Mouse (Mus musculus) ovary, postnatal 10 days (tissue): ENCODE measurements around the gene Hes2.

ENCODE experiments used
- DNase-seq: peaks from one replicate; pipeline ENCODE4 v3.0.0; 2022; ENCODE audit warnings: low spot score

Gene Hes2

GRCm38 (mm10) chr4:152158585-152159284 lies at the start of gene Hes2:
Gene Hes2, plus strand, starts transcription at chr4:152158867.
- DNase-seq, result no peak

- DNase-seq, result no peak
These were observed 49.2 kb upstream of the Hes2 start for GRCm38 (mm10) chr4:152109509-152109908.

- DNase-seq, result no peak
These were observed 48.0 kb upstream of the Hes2 start for GRCm38 (mm10) chr4:152110689-152111088.

GRCm38 (mm10) chr4:152112329-152112728 lies 46.3 kb upstream of the Hes2 start:
- DNase-seq, result no peak

GRCm38 (mm10) chr4:152114080-152114479 lies 44.6 kb upstream of the Hes2 start:
- DNase-seq, result no peak

- no peak for DNase-seq
These were observed 42.6 kb upstream of the Hes2 start, which contains the start of gene Tnfrsf25 for GRCm38 (mm10) chr4:152115921-152116612. Gene Tnfrsf25, plus strand, starts transcription at chr4:152115934.

- DNase-seq, result no peak
These were observed 41.1 kb upstream of the Hes2 start for GRCm38 (mm10) chr4:152117538-152117937.

- no peak for DNase-seq
These were observed 39.0 kb upstream of the Hes2 start for GRCm38 (mm10) chr4:152119396-152120292.

GRCm38 (mm10) chr4:152120311-152121182 lies 38.1 kb upstream of the Hes2 start:
- DNase-seq, result no peak

GRCm38 (mm10) chr4:152121183-152121505 lies 37.5 kb upstream of the Hes2 start:
- no peak for DNase-seq

GRCm38 (mm10) chr4:152124361-152124961 lies 34.2 kb upstream of the Hes2 start:
- no peak for DNase-seq

GRCm38 (mm10) chr4:152125161-152126025 lies 33.3 kb upstream of the Hes2 start:
- no peak for DNase-seq

- DNase-seq, result no peak
These were observed 32.4 kb upstream of the Hes2 start for GRCm38 (mm10) chr4:152126026-152126920.

- DNase-seq, result no peak
These were observed 30.8 kb upstream of the Hes2 start for GRCm38 (mm10) chr4:152127884-152128283.

GRCm38 (mm10) chr4:152128784-152129183 lies 29.9 kb upstream of the Hes2 start:
- no peak for DNase-seq

- DNase-seq, result no peak
These were observed 29.2 kb upstream of the Hes2 start for GRCm38 (mm10) chr4:152129395-152129930.

GRCm38 (mm10) chr4:152130771-152131653 lies 27.7 kb upstream of the Hes2 start:
- DNase-seq, result no peak
